Mouse (Mus musculus) ES-E14 (cell line): ENCODE results near the gene Tgfb1.

Experiments used
- CHD2 ChIP-seq: IDR thresholded peaks from 2 replicates; pipeline ENCODE4 v1.6.1; 2014; ENCODE audit warnings: mild to moderate bottlenecking, low read depth, low read length, inconsistent platforms
- HCFC1 ChIP-seq: IDR thresholded peaks from 2 replicates; pipeline ENCODE4 v1.6.1; 2012; ENCODE audit warnings: low read length, inconsistent platforms, borderline replicate concordance; ENCODE audit not compliant: insufficient read depth
- MAFK ChIP-seq: IDR thresholded peaks from 2 replicates; pipeline ENCODE4 v1.6.1; 2014; ENCODE audit warnings: mild to moderate bottlenecking, low read depth, low read length, inconsistent platforms; ENCODE audit not compliant: insufficient read depth
- ZNF384 ChIP-seq: IDR thresholded peaks from 2 replicates; pipeline ENCODE4 v1.6.1; 2012; ENCODE audit warnings: low read depth, low read length, inconsistent platforms

GRCm38 (mm10) chr7:25674297-25674696, 12.5 kb upstream of the Tgfb1 start:
- TF ChIP-seq MAFK (no peak), HCFC1 (no peak), ZNF384 (no peak), CHD2 (no peak)
